Mouse (Mus musculus) retina, postnatal 7 days (tissue): ENCODE measurements around the gene Pop5.

Experiments used
- DNase-seq: peaks from one replicate; pipeline ENCODE4 v3.0.0-alpha.2; 2012; ENCODE audit warnings: low read depth, low spot score

Gene Pop5

GRCm38 (mm10) chr5:115214864-115215263 lies 20.8 kb upstream of the Pop5 start:
- DNase-seq, result no peak

- no peak for DNase-seq
These were observed 20.1 kb upstream of the Pop5 start for GRCm38 (mm10) chr5:115215273-115216185.

DNA sequence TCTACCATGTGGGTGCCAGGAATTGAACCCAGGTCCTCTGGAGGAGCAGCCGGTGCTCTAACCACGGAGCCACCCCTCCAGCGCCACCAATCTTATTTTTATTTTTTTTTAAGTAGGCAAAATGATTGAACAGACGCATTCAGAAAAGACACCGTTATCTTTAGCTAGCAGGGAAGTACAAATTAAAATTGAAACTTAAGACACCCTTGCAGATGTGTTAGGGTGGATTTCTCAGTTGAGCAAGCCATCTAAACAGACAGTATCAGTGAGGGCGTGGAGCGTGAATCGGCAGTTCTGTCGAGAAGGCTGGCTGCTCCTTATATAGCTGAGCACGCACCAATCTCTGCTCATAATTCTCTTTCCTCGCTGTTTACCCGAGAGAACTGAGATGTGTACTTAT lies 17.6 kb upstream of the Pop5 start:
- no peak for DNase-seq

GRCm38 (mm10) chr5:115220931-115221640 lies 14.6 kb upstream of the Pop5 start:
- DNase-seq, result no peak

GRCm38 (mm10) chr5:115222485-115222884 lies 13.2 kb upstream of the Pop5 start:
- DNase-seq, result no peak

- DNase-seq, result no peak
These were observed 4.6 kb upstream of the Pop5 start for GRCm38 (mm10) chr5:115230830-115231551.

- DNase-seq, result no peak
These were observed 4.0 kb upstream of the Pop5 start for GRCm38 (mm10) chr5:115231552-115232120.

DNA sequence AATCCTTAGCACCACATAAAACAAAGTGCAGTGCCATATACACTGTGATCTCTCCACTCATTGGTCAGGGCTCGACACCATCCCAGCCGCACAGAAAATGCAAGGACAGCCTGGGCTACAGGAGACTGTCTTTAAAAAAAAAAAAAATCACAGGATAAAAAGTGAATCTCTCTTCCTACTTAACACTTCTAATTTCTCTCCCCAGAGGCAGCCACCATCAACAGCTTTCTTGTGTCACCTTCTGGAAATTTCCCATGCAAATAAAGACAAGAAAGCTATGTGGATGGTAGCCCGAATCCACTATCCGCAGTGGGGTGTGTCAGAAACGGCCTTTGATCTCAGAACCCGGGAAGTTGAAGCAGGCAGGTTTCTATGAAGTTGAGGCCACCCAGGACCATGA lies 3.1 kb upstream of the Pop5 start:
- DNase-seq, result no peak

DNA sequence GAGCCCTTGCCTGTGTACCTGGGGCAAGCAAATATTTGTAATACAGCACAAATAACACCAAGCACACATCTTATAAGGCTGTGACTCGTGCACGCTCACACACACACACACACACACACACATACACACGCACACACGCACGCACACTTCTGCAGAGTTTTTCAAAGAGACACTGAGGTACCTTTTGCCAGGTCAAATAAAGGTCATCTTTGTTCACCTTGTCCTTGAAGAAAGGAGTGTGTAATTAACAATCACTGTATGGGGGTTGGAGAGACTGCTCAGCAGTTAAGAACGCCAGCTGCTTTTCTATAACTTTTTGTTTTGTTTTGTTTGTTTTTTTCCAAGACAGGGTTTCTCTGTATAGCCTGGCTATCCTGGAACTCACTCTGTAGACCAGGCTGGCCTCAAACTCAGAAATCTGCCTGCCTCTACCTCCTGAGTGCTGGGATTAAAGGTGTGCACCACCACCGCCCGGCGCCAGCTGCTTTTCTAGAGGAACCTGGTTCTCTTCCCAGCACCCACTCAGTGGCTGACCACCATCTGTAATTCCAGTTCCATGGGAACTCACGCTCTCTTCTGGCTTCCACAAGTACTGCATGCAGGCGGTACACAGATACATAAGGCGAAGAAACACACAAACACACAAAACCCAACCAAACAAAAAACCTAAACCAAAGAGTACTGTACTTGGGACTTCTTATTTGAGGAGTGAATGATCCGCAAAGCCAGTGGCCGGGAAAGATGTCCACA lies 2.4 kb upstream of the Pop5 start:
- DNase-seq, result no peak

- no peak for DNase-seq
These were observed 1.1 kb upstream of the Pop5 start for GRCm38 (mm10) chr5:115234519-115234918.

DNA sequence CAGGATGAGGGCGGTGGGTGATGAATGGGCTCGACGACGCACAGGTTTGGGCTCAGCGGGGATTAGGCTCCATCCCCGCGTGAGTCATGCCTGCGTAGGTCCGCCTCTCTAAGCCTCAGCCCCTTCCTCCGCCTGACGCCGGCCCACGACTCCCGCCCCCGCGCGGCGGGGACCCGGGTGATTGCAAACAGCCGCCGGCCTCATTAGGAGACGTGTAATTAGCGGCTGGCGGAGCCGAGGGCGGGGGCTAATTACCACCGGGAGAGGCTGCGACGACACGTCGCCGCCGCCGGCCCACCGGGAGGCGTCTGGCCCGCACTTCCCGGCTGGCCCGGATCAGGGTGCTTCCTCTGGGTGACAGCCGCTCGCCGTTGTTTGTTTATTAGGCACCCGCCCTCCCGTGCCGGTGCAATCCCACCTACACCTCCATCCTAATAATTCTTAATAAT lies 289 bp upstream of the Pop5 start:
- peak; percentile 63 for DNase-seq

- peak; percentile 82 for DNase-seq
These were observed 2.4 kb downstream of the Pop5 start for GRCm38 (mm10) chr5:115237803-115238728.

- DNase-seq, result no peak
These were observed 3.1 kb downstream of the Pop5 start for GRCm38 (mm10) chr5:115238729-115239195.

DNA sequence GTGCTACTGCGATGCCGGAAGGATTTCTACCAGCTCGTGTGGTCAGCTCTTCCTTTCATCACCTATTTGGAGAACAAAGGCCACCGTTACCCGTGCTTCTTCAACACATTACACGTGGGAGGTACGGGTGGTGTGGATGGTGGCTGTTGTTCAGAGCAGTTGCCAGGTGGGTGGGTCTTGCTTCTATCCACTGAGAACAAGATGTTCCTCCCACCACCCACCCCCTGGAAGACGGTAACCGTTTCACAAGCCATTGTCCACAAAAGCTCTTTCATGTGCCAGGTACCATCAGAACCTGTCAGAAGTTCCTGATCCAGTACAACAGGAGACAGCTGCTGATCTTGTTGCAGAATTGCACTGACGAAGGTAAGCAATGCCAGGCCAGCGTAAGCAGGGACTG lies 4.6 kb downstream of the Pop5 start:
- DNase-seq, result no peak

DNA sequence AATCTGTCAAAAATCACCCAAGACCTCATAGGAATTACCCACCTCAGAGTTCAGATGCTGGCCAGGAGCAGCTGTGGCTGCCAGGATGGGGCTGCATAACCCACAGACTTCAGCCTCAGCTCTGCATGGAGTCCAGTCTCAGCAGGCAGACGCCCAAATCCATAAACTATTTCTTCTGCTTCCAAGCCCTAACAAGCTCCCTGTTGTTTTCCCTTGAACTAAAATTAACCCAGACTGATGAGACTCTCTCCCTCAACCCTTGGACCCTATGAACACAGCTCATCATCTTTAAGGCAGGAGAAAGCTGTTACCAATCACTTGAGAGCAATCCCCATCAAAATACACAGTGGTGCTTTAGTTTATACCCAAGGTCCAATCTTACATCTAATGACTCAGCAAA lies 19.8 kb downstream of the Pop5 start:
- DNase-seq, result no peak

DNA sequence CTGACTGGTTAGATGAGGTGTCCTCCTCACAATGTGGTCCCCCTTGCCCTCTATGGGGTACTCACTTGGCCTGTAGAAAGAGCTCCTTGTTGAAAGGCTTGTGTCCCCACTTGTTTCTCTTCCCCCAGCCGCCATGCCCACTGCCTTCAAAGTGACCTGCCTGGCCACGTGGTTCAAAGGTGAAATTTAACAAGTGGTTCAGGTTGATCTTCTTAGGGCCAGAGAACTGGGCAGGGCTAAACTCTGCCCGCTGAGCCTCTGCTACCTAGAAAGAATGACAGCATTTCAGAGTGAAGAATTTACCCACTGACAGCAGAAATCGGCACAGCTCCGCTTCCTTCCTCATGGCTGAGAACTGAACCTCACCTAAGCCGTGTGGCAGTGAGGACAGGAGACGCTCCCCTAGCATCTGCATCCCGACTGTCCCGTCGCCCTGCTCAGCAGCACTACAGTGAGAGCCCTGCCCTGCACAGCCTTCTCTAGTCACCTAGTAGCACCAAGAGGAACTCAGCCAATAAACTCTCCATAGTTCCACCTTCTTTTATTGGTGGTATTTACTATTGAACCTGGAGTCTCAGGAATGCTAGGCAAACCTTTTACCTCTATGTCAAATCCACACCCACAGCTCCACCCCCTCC lies 21.4 kb downstream of the Pop5 start:
- DNase-seq, result no peak

GRCm38 (mm10) chr5:115260356-115260755 lies 24.7 kb downstream of the Pop5 start:
- no peak for DNase-seq

DNA sequence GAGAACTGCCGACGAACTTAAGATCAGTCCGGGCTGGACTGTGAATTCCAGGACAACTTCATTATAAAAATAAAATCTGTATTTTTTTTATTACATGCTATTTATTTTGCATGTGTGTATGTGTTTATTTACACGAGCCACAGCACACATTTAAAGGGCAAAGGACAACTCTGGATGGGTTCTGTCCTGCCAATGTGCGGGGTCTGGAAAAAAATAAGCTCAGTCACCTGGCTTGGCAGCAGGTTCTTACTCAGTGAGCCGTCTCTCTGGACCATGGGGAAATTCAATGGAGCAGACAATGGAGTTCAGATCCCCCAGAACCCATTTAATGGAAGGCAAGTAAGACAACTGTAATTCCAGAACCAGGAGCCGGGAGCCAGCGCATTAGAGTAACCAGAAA lies 25.5 kb downstream of the Pop5 start:
- no peak for DNase-seq

DNA sequence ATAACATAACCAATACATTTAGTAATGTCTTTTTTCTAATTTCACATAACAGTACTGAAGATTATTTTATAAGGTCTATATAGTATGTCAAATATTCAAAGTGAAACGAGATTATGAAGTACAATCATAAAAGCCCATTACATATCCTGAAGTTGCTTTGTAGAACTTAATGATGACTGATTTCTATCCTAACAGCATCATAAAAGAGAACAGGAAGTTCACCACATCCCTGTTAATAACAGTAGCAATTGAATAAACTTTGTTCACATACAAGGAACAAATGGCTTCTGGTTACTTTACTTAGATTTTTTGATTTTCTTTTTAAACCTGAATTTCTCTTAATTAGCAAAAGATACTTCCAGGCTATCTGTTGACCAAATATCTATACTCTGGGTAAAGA lies 26.2 kb downstream of the Pop5 start:
- DNase-seq, result no peak
